Mouse (Mus musculus) right cerebral cortex, adult 18-20 months (tissue): ENCODE data around the gene Tex12.
A peak's percentile ranks its signal among the peaks of the same experiment; 100 is the strongest.

Experiments
- DNase-seq: peaks from one replicate; pipeline ENCODE4 v3.0.0; 2022; ENCODE audit warnings: mixed read lengths

Gene Tex12

DNA sequence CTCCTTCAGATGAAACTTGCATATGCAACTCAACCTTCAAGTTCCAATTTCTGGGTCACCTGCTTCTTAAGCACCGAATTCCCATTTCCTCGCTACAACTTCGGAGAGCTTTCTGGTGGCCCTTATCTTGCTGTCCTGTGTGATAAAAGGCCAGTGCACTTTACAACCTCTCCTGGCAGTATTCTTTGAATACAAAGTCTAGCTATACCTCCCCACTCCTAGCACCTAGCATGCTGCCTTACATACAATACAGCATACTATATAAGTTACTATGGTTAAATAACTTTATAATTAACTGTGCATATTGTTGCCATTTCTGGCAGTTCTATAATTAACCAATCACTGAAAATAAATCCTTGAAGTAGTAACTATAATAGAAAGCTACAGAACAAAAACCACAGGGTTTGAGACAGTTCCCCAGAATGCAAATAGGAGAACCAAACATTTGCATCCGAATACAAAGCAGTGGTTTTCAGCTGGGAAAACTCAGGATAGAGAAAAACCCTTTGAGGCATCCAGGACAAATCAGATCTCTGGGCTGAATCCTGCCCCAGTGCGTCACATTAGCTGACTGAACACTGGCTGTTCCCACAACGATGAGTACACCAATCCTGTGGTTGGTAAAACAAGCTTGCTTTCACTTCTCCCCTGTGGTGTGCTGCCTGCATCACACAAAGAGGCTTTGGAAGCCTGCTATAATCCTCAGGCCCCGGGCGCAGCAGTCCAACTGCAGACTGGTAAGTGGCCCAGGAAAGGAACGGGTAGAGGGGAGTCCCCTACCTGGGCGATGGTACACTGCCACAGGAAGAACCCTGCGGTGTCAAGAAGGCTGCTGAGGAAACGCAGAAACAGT is 6.7 kb downstream of the Tex12 start, which contains the start of gene Il18:
Gene Il18, plus strand, starts transcription at position 587 of the 853 bp plus-strand sequence.
- DNase-seq = peak; percentile 80

DNA sequence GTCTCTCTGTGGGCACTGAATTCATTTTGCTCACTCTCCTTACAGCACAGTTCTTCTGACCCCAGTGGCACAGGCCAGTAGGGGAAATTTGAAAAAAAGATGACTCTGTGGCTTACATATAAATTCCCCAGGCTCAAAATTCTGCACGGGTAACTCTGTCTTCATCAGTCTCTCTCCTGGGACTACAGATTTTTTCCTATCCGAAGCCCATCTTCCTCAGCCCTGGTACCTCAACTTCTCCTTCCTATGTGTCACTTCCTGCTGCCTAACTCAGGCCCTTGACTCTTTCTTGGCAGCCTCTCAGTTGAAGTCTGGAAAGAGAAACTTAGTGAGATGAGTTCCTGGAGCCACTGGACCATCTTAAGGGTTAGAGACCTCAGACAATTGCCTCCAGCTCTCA is 7.6 kb downstream of the Tex12 start:
- DNase-seq = no peak

GRCm38 (mm10) chr9:50552206-50552605 is 8.9 kb downstream of the Tex12 start:
- no peak for DNase-seq

DNA sequence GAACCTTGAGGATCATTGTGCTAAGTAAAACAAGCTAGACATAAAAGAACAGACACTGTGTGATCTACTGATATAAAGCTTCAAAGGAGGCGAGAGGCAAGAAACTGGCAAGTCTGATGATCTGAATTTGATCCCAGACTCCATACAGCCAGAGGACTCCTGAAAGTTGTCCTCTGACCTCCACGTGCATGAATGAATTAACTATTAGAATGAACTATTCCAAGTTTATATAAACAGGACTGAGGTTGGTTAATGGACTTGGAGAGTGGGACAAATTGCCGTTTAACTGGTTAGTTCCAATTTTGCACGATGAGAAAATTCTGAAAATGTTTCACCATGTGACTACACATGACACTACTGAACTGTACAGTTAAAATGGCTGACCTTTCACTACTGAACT is 12.2 kb downstream of the Tex12 start:
- no peak for DNase-seq

- DNase-seq = no peak
These were observed 13.2 kb downstream of the Tex12 start for GRCm38 (mm10) chr9:50547859-50548478.

DNA sequence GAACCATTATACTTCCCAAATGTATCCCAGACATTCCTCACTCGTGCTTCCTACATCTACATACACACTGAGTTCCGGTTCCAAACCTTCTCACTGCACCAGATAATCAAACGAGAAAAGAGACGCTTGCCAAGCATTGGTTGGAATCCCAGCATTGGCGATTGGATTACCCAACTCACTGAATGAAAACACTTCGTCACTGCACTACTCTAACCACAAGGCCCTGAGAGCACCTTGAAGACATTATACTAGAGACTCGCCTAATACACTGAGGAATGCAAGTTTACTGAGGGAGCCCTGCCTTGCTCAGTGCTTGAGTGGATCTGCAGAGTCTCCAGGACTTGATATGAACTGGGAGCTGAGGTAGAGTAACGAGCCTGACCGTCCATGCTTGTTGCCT is 18.7 kb downstream of the Tex12 start:
- no peak for DNase-seq

DNA sequence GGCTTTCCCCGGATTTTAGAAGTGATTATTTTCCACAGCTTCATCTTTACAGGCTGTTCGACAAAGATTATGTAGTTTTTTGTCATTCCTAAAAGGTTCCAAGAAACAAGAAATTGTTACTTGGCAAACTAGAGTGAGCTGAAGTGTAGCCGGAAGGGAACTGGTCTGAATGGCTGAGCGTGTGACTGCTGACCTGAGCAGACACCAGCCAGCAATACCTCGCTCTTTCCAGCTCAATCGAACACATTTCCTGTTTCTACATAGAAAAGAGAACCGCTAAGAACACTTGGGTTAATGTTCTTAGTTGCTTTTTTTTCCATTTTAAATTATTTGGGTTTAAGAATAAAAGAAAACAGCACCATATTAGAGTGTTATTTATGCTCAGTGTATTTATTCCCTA is 21.0 kb downstream of the Tex12 start:
- DNase-seq = no peak

DNA sequence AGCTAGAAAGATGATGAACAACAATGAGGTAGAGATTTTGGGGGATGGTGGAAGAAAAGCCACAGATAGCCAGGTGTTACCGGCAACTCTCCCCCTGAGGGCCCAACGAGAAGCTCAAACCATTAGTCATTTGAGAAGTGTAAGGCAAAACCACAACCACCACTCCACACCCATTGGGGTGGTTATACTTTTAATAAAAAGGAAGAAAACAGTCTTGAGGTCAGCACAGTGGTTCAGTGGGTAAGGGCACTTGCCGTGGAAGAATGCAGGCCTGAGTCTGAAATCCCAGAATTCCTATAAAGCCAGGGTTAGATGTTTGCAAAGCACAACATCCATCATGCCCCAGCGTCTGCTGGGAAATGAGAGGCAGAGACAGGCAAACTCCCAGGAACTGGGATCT is 23.8 kb downstream of the Tex12 start:
- DNase-seq = no peak

DNA sequence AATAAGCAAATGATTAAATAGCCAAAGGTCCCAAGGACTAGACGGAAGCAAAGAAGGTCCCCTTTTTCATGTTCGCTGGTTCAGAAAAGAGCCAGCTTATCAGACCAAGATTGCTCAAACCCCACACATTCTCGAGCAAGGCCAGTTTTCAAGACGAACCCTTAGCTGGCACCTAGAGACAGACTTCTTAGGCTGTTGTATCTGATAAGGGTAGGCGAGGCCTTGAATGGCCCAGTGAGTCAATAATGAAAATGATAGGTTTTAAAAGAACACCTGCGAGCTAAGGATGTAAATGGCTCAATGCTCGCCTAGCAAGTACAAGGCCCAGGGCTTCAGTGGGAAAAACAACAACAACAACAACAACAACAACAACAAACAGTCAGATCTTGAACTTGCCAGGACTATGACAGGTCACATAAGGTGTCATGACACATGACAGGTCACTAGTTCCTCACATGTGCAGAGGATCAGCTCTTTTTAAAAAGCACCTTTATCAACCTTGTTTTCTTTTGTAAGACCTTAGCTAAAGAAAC is 24.5 kb downstream of the Tex12 start:
- no peak for DNase-seq

DNA sequence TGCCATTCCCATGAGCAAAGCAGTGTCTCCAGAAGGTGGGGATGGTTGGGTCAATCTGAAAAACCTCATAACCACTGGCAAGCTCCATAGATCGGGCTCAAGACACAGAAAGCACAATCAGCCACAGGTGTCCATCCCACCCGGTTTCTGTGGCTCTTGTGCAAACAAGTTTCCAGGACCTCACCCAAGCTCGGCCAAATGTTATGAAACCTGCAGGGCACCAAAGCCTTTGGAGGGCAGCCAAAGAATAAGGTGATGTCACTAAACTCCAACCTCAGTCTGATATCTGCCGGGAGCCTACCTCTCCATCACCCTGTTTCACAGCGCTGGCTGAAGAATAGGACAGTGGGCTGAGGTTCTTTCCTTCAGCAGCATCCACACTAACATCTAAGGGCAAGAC is 25.2 kb downstream of the Tex12 start:
- no peak for DNase-seq

GRCm38 (mm10) chr9:50533791-50534190 is 27.3 kb downstream of the Tex12 start:
- no peak for DNase-seq

GRCm38 (mm10) chr9:50533328-50533727 is 27.8 kb downstream of the Tex12 start:
- DNase-seq = no peak

GRCm38 (mm10) chr9:50530890-50531289 is 30.2 kb downstream of the Tex12 start:
- DNase-seq = peak; percentile 17

DNA sequence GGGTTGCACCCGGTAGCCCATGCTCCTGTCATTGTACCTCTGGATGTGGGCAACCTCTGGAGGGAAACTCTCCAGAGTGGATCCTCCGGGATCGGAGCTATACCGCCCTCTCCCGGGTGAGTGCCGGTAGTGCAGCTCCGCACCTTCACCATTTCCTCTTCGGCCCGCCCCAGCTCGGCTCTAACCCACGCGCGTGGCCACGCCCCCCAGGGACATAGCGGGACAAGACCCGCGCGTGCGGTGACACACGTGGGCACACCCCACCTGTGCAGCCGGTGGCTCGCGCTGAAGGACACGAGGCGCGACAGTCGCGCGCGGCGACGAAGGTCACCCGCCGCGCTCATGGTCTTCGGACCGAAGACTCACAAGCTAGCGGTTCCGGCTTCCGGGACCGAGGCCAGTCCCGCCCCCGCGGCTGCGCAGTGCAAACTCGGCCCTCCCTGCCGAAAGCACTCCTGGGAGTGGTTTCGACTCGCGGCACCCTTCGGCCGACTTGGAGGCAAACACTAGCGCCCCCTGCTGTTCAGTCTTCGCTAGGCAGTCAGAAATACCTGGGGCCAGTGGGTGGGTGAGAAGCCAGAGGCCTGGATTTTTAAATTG is 32.7 kb downstream of the Tex12 start, which contains the start of gene Pts:
Gene Pts, minus strand, starts transcription at position 432 of the 600 bp plus-strand sequence.
- DNase-seq = peak; percentile 98

DNA sequence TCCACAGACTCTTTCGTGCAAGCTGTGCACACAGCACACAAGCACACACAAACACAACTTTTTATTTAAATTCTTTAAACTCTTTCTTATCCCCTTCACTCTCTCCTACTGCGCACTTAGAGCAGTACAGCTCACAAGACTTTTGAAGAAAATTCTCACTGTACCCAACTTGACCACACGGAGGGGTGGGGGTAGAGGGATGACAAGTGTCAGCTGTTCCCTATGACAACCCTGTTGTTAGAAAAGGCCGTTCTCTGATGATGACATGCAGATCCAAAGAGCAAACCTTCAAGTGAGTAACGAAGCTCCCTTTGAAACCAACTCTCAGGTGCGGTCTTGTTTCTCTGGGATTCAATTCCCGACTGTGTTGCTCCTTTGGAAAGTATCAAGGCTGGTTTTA is 33.3 kb downstream of the Tex12 start:
- no peak for DNase-seq

GRCm38 (mm10) chr9:50525585-50525984 is 35.5 kb downstream of the Tex12 start:
- DNase-seq = no peak

- no peak for DNase-seq
These were observed 36.2 kb downstream of the Tex12 start for GRCm38 (mm10) chr9:50524936-50525335.

- DNase-seq = no peak
These were observed 38.6 kb downstream of the Tex12 start for GRCm38 (mm10) chr9:50522574-50522973.

DNA sequence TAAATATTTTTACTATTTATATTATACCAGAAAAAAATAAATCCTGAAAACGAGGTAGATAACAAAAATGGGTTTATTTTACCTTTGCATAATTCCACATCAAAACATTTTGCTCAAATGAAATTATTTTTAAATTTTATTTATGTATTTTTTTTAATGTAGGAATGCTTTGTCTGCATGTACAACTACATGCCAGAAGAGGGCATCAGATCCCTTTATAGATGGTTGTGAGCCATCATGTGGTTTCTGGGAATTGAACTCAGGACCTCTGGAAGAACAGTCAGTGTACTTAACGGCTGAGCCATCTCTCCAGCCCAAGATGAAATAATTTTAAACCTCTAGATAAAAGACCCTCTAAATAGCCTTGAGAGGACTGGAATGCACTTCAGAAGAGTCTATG is 39.6 kb downstream of the Tex12 start:
- no peak for DNase-seq

GRCm38 (mm10) chr9:50520748-50521147 is 40.4 kb downstream of the Tex12 start:
- DNase-seq = no peak

DNA sequence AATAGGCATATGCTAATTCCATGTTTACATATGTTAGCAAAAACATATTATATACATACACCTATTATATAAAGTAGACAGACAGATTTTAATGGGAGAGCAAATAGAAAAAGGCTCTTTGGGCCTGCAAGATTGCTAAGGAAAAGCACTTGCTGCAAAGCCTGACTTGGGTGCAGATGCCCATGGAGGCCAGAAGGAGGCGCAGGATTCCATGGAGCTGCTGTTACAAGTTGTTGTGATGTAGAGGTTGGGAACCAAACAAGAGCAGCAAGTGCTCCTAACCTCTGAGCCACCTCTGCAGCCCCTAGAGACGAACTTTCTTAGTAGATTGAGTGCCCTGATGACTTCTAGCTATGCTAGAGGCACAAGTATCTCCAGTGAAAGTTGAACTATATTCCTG is 42.3 kb downstream of the Tex12 start:
- no peak for DNase-seq

DNA sequence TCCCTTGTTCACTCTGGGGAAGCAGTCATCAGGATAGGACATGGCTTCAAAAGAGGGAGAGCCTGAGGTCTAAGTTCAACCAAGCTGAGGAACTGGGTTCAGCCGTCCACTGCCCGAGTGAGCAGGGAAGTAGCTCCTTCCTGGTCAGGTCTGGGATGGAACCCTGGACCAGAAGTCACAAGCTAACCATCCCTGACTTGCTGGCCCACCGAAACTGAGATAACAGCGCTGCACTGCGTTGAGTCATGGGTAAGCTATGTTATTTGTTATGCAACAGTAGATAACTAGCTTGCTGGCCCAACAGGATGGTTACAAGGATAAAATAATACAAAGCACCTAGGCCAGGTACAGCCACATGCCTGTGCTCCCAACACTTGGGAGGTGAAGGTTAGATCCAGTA is 45.7 kb downstream of the Tex12 start:
- no peak for DNase-seq

- no peak for DNase-seq
These were observed 53.6 kb downstream of the Tex12 start for GRCm38 (mm10) chr9:50507570-50507969.
